Mouse (Mus musculus): ENCODE results near the gene Cx3cl1. TPM values are rescaled to one million over a fixed set of nuclear protein-coding genes. Genes with fewer than 3 reads are reported as not detected.

Gene Cx3cl1
- polyA plus RNA-seq, 1 experiment from 2014 or later = 38.7 TPM

- no peak for TF ChIP-seq CTCF (IDR thresholded peaks at IDR 0.05)
- no peak for DNase-seq (ENCODE audit: low read depth, low spot score)
- in situ Hi-C loops (cut with MboI; ENCODE audit: low pct_unique_long_range_greater_than_20kb) = loop anchor here (10.0 kb wide), 1 partner anchor 285 kb away; no protein-coding TSS in a partner anchor
Measured at GRCm38 (mm10) chr8:94810153-94810552, 38.3 kb downstream of the Cx3cl1 start, which contains the start of gene Ccl17. Gene Ccl17 (plus strand): TSS chr8:94810453.

GRCm38 (mm10) chr8:94810855-94811254, 39.0 kb downstream of the Cx3cl1 start:
- in situ Hi-C loops (cut with MboI; ENCODE audit: low pct_unique_long_range_greater_than_20kb) = loop anchor here (10.0 kb wide), 1 partner anchor 286 kb away; no protein-coding TSS in a partner anchor
- ChIA-PET POLR2A (interaction anchor here (1.2 to 1.3 kb wide), 2 partner anchors 24 to 108 kb away, joined by 3 read pairs; no protein-coding TSS in a partner anchor), CTCF (interaction anchor here (1.2 to 2.3 kb wide), 7 partner anchors 9 to 319 kb away, joined by 3 to 14 read pairs (median 5); no protein-coding TSS in a partner anchor)
- no peak for TF ChIP-seq CTCF (IDR thresholded peaks at IDR 0.05)
- ATAC-seq = no peak
- DNase-seq (ENCODE audit: low read depth, low spot score) = no peak
- no peaks in the 10 kb centered on the region for H3K27me3 ChIP-seq

More at GRCm38 (mm10) chr8:94810153-94810552, 38.3 kb downstream of the Cx3cl1 start, which contains the start of gene Ccl17:
- H3K27me3 ChIP-seq = no peaks in the 10 kb centered on the region
- CTCF ChIA-PET = interaction anchor here (1.2 to 2.3 kb wide), 5 partner anchors 16 to 106 kb away, joined by 3 to 14 read pairs (median 6); no protein-coding TSS in a partner anchor
- ATAC-seq = no peak
- POLR2A ChIA-PET = interaction anchor here (1.1 to 1.3 kb wide), 2 partner anchors 23 to 104 kb away, joined by 3 to 4 read pairs; no protein-coding TSS in a partner anchor

GRCm38 (mm10) chr8:94811654-94812053, 39.8 kb downstream of the Cx3cl1 start:
- no peak for DNase-seq (ENCODE audit: low read depth, low spot score)

GRCm38 (mm10) chr8:94812645-94813098, 40.9 kb downstream of the Cx3cl1 start:
- no peaks in the 10 kb centered on the region for H3K27me3 ChIP-seq
- ATAC-seq = no peak
- TF ChIP-seq CTCF (IDR thresholded peaks at IDR 0.05) = no peak
- POLR2A ChIA-PET = interaction anchor here (0.9 kb wide), 1 partner anchor 108 kb away, joined by 3 read pairs; no protein-coding TSS in a partner anchor
- peak; percentile 60 for DNase-seq (ENCODE audit: low read depth, low spot score)
- in situ Hi-C loops (cut with MboI; ENCODE audit: low pct_unique_long_range_greater_than_20kb) = loop anchor here (10.0 kb wide), 1 partner anchor 288 kb away; no protein-coding TSS in a partner anchor
- CTCF ChIA-PET = interaction anchor here (1.4 to 2.0 kb wide), 2 partner anchors 30 to 108 kb away, joined by 3 to 10 read pairs; no protein-coding TSS in a partner anchor

More at GRCm38 (mm10) chr8:94811654-94812053, 39.8 kb downstream of the Cx3cl1 start:
- TF ChIP-seq CTCF (IDR thresholded peaks at IDR 0.05) = no peak
- no peak for ATAC-seq
- no peaks in the 10 kb centered on the region for H3K27me3 ChIP-seq
- ChIA-PET CTCF (interaction anchor here (1.0 to 2.2 kb wide), 9 partner anchors 10 to 320 kb away, joined by 3 to 10 read pairs (median 4); partner anchors contain the start of gene Cx3cl1), POLR2A (interaction anchor here (0.9 to 1.2 kb wide), 2 partner anchors 107 to 109 kb away, joined by 3 read pairs; no protein-coding TSS in a partner anchor)
- in situ Hi-C loops (cut with MboI; ENCODE audit: low pct_unique_long_range_greater_than_20kb) = loop anchor here (10.0 kb wide), 1 partner anchor 287 kb away; no protein-coding TSS in a partner anchor

- TF ChIP-seq CTCF (IDR thresholded peaks at IDR 0.05) = peak; percentile 61
- POLR2A ChIA-PET = interaction anchor here (1.6 kb wide), 1 partner anchor 9 kb away, joined by 3 read pairs; no protein-coding TSS in a partner anchor
- ATAC-seq (no peak), DNase-seq (ENCODE audit: low read depth, low spot score) (no peak)
- H3K27me3 ChIP-seq = no peaks in the 10 kb centered on the region
- in situ Hi-C loops (cut with MboI; ENCODE audit: low pct_unique_long_range_greater_than_20kb) = loop anchor here (10.0 kb wide), 1 partner anchor 290 kb away; no protein-coding TSS in a partner anchor
- CTCF ChIA-PET = interaction anchor here (0.7 to 1.6 kb wide), 14 partner anchors 12 to 129 kb away, joined by 3 to 7 read pairs (median 4); partner anchors contain the start of gene Cx3cl1
Measured at GRCm38 (mm10) chr8:94814556-94814955, 42.7 kb downstream of the Cx3cl1 start.

GRCm38 (mm10) chr8:94817933-94818332, 46.1 kb downstream of the Cx3cl1 start:
- ATAC-seq = no peak

GRCm38 (mm10) chr8:94819671-94820179, 47.9 kb downstream of the Cx3cl1 start:
- CTCF ChIA-PET = interaction anchor here (1.4 kb wide), 1 partner anchor 115 kb away, joined by 4 read pairs; no protein-coding TSS in a partner anchor
- ATAC-seq (no peak), DNase-seq (ENCODE audit: low read depth, low spot score) (no peak)
- POLR2A ChIA-PET = interaction anchor here (1.2 kb wide), 1 partner anchor 18 kb away, joined by 3 read pairs; no protein-coding TSS in a partner anchor
- TF ChIP-seq CTCF (IDR thresholded peaks at IDR 0.05) = no peak
- no peaks in the 10 kb centered on the region for H3K27me3 ChIP-seq
- in situ Hi-C loops (cut with MboI; ENCODE audit: low pct_unique_long_range_greater_than_20kb) = loop anchor here (5.0 to 10.0 kb wide), 2 partner anchors 88 to 295 kb away; no protein-coding TSS in a partner anchor

More at GRCm38 (mm10) chr8:94817933-94818332, 46.1 kb downstream of the Cx3cl1 start:
- in situ Hi-C loops (cut with MboI; ENCODE audit: low pct_unique_long_range_greater_than_20kb) = loop anchor here (10.0 kb wide), 1 partner anchor 293 kb away; no protein-coding TSS in a partner anchor
- no peak for DNase-seq (ENCODE audit: low read depth, low spot score)
- TF ChIP-seq CTCF (IDR thresholded peaks at IDR 0.05) = no peak
- CTCF ChIA-PET = no interaction called here
- POLR2A ChIA-PET = no interaction called here
- no peaks in the 10 kb centered on the region for H3K27me3 ChIP-seq

- ATAC-seq = no peak
- in situ Hi-C loops (cut with MboI; ENCODE audit: low pct_unique_long_range_greater_than_20kb) = loop anchor here (5.0 kb wide), 1 partner anchor 87 kb away; no protein-coding TSS in a partner anchor
Measured at GRCm38 (mm10) chr8:94820553-94820952, 48.7 kb downstream of the Cx3cl1 start.

GRCm38 (mm10) chr8:94821381-94821780, 49.6 kb downstream of the Cx3cl1 start:
- DNase-seq (ENCODE audit: low read depth, low spot score) = no peak
- ChIA-PET CTCF (interaction anchor here (1.1 to 1.6 kb wide), 4 partner anchors 15 to 117 kb away, joined by 3 to 5 read pairs (median 4); no protein-coding TSS in a partner anchor), POLR2A (interaction anchor here (0.9 to 1.1 kb wide), 4 partner anchors 11 to 117 kb away, joined by 3 to 8 read pairs (median 3); no protein-coding TSS in a partner anchor)
- in situ Hi-C loops (cut with MboI; ENCODE audit: low pct_unique_long_range_greater_than_20kb) = loop anchor here (5.0 kb wide), 1 partner anchor 86 kb away; no protein-coding TSS in a partner anchor
- ATAC-seq = no peak
- no peaks in the 10 kb centered on the region for H3K27me3 ChIP-seq
- no peak for TF ChIP-seq CTCF (IDR thresholded peaks at IDR 0.05)

More at GRCm38 (mm10) chr8:94820553-94820952, 48.7 kb downstream of the Cx3cl1 start:
- no peak for DNase-seq (ENCODE audit: low read depth, low spot score)
- ChIA-PET CTCF (interaction anchor here (1.4 kb wide), 1 partner anchor 116 kb away, joined by 4 read pairs; no protein-coding TSS in a partner anchor), POLR2A (interaction anchor here (1.1 kb wide), 1 partner anchor 30 kb away, joined by 3 read pairs; no protein-coding TSS in a partner anchor)
- no peak for TF ChIP-seq CTCF (IDR thresholded peaks at IDR 0.05)
- H3K27me3 ChIP-seq = no peaks in the 10 kb centered on the region

Measured in Patski (cell line).